Mouse (Mus musculus) MEL (cell line): ENCODE data around the gene Lect2.

Source experiments
- CTCF ChIP-seq, 3 experiments: IDR thresholded peaks in 2 of 3; conservative IDR thresholded peaks in 1 of 3; 2 replicates each; pipeline ENCODE4 v1.5.1; 2011 to 2012; ENCODE audit warnings: low read length in 3 of 3, low read depth in 2 of 3, mild to moderate bottlenecking in 2 of 3, improper control_type of control experiment in 1 of 3, inconsistent platforms in 1 of 3, mixed read lengths in 1 of 3, moderate library complexity in 1 of 3; ENCODE audit not compliant: control insufficient read depth in 1 of 3, insufficient read depth in 1 of 3, poor library complexity in 1 of 3, severe bottlenecking in 1 of 3
- ZMIZ1 ChIP-seq: IDR thresholded peaks from 2 replicates; pipeline ENCODE4 v1.6.1; 2012; ENCODE audit warnings: low read depth, mild to moderate bottlenecking, inconsistent platforms, low read length, improper control_type of control experiment, moderate library complexity

DNA sequence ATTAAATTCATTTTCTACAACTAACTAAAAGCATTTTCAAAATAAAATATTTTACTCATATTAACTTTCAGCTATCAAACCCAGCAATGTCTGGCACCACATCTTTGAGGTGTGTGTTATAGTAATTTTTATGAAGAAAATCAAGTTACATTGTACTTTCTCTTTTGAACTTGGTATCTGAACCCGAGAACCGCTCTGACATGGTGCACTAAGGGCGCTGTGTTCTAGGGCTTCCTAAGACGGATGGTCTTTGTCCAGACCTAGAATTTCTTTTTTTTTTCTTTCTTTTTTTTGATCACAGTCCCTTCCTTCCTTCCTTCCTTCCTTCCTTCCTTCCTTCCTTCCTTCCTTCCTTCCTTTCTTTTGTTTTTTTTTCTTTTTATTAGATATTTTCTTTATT is 8.5 kb downstream of the Lect2 start:
- TF ChIP-seq CTCF (IDR thresholded peaks at IDR 0.05 in 2 of 3, conservative IDR thresholded peaks at IDR 0.05 in 1 of 3; ENCODE audit: control insufficient read depth in 1 of 3, insufficient read depth in 1 of 3, low read depth in 2 of 3, low read length in 3 of 3, poor library complexity in 1 of 3, severe bottlenecking in 1 of 3) (no peak), ZMIZ1 (no peak)
